Mouse (Mus musculus): ENCODE results near the gene Clns1a. TPM values are rescaled to one million over a fixed set of nuclear protein-coding genes. Genes with fewer than 3 reads are reported as not detected.

Clns1a gene
- total RNA-seq, 1 experiment, result 191 TPM

DNA sequence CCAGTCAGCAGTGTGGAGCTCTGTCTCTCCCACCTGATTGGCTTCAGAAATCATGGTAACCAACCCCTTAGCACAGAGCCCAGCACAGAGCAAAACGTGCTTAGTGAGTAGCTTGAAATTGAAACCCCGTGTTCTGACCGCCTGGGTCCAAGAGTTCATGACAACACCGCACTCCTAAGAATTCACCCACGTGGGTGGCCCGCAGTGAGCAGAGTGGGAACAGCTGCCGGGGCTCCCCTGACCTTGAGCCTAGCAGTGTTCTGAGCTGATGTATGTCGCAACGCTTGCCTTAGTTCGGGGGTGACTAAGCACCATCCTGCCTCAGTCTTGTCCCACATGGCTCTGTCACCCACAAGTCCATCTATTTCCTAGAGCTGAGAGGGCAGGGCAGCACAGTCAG, 44.5 kb downstream of the Clns1a start:
- H3K9me3 ChIP-seq (ENCODE audit: control insufficient read depth, insufficient read depth, low read depth, low read length), result no peaks in the 10 kb centered on the region
- H3K27ac ChIP-seq (ENCODE audit: insufficient read depth, low read depth, low read length, poor library complexity, severe bottlenecking), result no peak overlapping the region
- H3K36me3 ChIP-seq (ENCODE audit: control insufficient read depth, insufficient read depth, low read length, poor library complexity, severe bottlenecking), result no peaks in the 10 kb centered on the region
- in situ Hi-C loops (cut with MboI; ENCODE audit: low sequenced_read_pairs in 2 of 2, unreplicated experiment in 2 of 2), result loop anchor here in 1 of 2 experiments (10.0 kb wide), 1 partner anchor 374 kb away; the partner anchor contains the start of gene Myo7a
- no peak overlapping the region for H3K4me3 ChIP-seq (ENCODE audit: insufficient read depth in 1 of 2, low read depth in 1 of 2, low read length in 2 of 2, poor library complexity in 1 of 2, severe bottlenecking in 1 of 2)
- TF ChIP-seq CHD2 (IDR thresholded peaks at IDR 0.05; ENCODE audit: low read depth, low read length), result no peak
- TF ChIP-seq ZNF384 (IDR thresholded peaks at IDR 0.05; ENCODE audit: low read depth, low read length), result no peak
- no peak for TF ChIP-seq MAFK (IDR thresholded peaks at IDR 0.05; ENCODE audit: insufficient read depth, low read depth, low read length)
- no peak for TF ChIP-seq ZC3H11A (IDR thresholded peaks at IDR 0.05; ENCODE audit: borderline replicate concordance, low read depth, low read length)
- TF ChIP-seq HCFC1 (IDR thresholded peaks at IDR 0.05; ENCODE audit: borderline replicate concordance, insufficient read depth, low read length), result no peak
- no peak for DNase-seq (ENCODE audit: low read depth, low spot score)
- no peak overlapping the region for H3K9ac ChIP-seq (ENCODE audit: insufficient read depth, low read depth, low read length, poor library complexity, severe bottlenecking)
- H3K4me1 ChIP-seq (ENCODE audit: control insufficient read depth in 2 of 2, insufficient read depth in 2 of 2, low read length in 2 of 2, poor library complexity in 1 of 2), result peaks cover 11 to 12% of the 10 kb centered on the region in 2 experiments; a peak in 3 of 4 replicates

DNA sequence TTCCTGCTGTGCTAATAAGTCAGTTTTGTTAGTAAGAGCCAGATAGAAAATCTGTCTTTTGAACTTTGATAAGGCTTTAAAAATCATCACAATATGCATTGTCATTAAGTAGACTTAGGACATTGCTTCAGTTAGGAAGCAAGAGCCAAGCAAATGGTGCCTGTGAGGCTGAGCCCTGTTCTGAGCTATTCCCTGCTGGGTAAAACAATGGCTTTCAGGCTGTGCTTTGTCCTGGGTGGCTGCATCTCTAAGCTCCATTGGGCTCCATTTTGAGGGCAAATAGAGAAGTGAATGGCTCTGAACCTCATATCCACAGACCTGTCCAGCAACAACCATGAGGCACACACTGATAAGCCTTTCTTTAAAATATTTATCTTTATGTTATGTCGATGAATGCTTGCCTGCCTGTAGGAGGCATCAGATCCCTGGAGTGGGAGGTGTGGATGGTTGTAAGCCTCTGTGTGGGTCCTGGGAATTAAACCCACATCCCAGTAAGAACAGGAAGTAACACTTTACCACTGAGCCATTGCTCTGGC, 45.4 kb downstream of the Clns1a start:
- H3K9ac ChIP-seq (ENCODE audit: insufficient read depth, low read depth, low read length, poor library complexity, severe bottlenecking), result no peak overlapping the region
- peaks cover 11% of the 10 kb centered on the region in 2 experiments; a peak in 3 of 4 replicates for H3K4me1 ChIP-seq (ENCODE audit: control insufficient read depth in 2 of 2, insufficient read depth in 2 of 2, low read length in 2 of 2, poor library complexity in 1 of 2)
- H3K36me3 ChIP-seq (ENCODE audit: control insufficient read depth, insufficient read depth, low read length, poor library complexity, severe bottlenecking), result no peaks in the 10 kb centered on the region
- H3K4me3 ChIP-seq (ENCODE audit: insufficient read depth in 1 of 2, low read depth in 1 of 2, low read length in 2 of 2, poor library complexity in 1 of 2, severe bottlenecking in 1 of 2), result no peak overlapping the region
- no peak for TF ChIP-seq HCFC1 (IDR thresholded peaks at IDR 0.05; ENCODE audit: borderline replicate concordance, insufficient read depth, low read length)
- TF ChIP-seq ZNF384 (IDR thresholded peaks at IDR 0.05; ENCODE audit: low read depth, low read length), result no peak
- no peak for TF ChIP-seq MAFK (IDR thresholded peaks at IDR 0.05; ENCODE audit: insufficient read depth, low read depth, low read length)
- no peak for TF ChIP-seq ZC3H11A (IDR thresholded peaks at IDR 0.05; ENCODE audit: borderline replicate concordance, low read depth, low read length)
- no peak for TF ChIP-seq CHD2 (IDR thresholded peaks at IDR 0.05; ENCODE audit: low read depth, low read length)
- H3K9me3 ChIP-seq (ENCODE audit: control insufficient read depth, insufficient read depth, low read depth, low read length), result no peaks in the 10 kb centered on the region
- in situ Hi-C loops (cut with MboI; ENCODE audit: low sequenced_read_pairs in 2 of 2, unreplicated experiment in 2 of 2), result loop anchor here in 1 of 2 experiments (10.0 kb wide), 1 partner anchor 373 kb away; the partner anchor contains the start of gene Myo7a
- no peak for DNase-seq (ENCODE audit: low read depth, low spot score)
- H3K27ac ChIP-seq (ENCODE audit: insufficient read depth, low read depth, low read length, poor library complexity, severe bottlenecking), result no peak overlapping the region

DNA sequence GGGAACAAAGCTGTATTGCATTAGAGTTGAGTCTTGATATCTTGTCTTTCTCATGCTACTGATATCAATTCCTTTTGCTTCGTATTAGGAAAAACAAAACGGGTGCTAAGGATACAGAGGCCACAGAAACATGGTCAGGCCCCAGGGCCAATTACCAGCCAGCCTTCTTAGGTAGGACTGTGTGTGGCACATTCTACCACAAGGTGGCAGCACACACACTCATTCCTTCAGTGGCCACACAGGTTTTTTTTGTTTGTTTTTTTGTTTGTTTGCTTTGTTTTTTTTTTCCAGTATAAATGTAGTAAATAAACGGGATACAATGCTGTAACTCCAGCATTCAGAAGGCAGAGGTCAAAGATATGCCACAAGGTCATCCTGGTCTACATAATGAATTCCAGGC, 48.9 kb downstream of the Clns1a start:
- H3K9me3 ChIP-seq (ENCODE audit: control insufficient read depth, insufficient read depth, low read depth, low read length), result no peaks in the 10 kb centered on the region
- H3K36me3 ChIP-seq (ENCODE audit: control insufficient read depth, insufficient read depth, low read length, poor library complexity, severe bottlenecking), result no peaks in the 10 kb centered on the region
- peaks cover 9 to 11% of the 10 kb centered on the region in 2 experiments; a peak in 3 of 4 replicates for H3K4me1 ChIP-seq (ENCODE audit: control insufficient read depth in 2 of 2, insufficient read depth in 2 of 2, low read length in 2 of 2, poor library complexity in 1 of 2)
- no peak overlapping the region for H3K9ac ChIP-seq (ENCODE audit: insufficient read depth, low read depth, low read length, poor library complexity, severe bottlenecking)
- in situ Hi-C loops (cut with MboI; ENCODE audit: low sequenced_read_pairs in 2 of 2, unreplicated experiment in 2 of 2), result loop anchor here (5.0 to 10.0 kb wide), 2 partner anchors 237 to 370 kb away; partner anchors contain the start of gene Myo7a (in 1 of the 2)
- DNase-seq (ENCODE audit: low read depth, low spot score), result peak; percentile 66
- peak; percentile 88 for TF ChIP-seq ZNF384 (IDR thresholded peaks at IDR 0.05; ENCODE audit: low read depth, low read length)
- TF ChIP-seq MAFK (IDR thresholded peaks at IDR 0.05; ENCODE audit: insufficient read depth, low read depth, low read length), result no peak
- TF ChIP-seq ZC3H11A (IDR thresholded peaks at IDR 0.05; ENCODE audit: borderline replicate concordance, low read depth, low read length), result peak; percentile 85
- no peak overlapping the region for H3K27ac ChIP-seq (ENCODE audit: insufficient read depth, low read depth, low read length, poor library complexity, severe bottlenecking)
- no peak overlapping the region for H3K4me3 ChIP-seq (ENCODE audit: insufficient read depth in 1 of 2, low read depth in 1 of 2, low read length in 2 of 2, poor library complexity in 1 of 2, severe bottlenecking in 1 of 2)

DNA sequence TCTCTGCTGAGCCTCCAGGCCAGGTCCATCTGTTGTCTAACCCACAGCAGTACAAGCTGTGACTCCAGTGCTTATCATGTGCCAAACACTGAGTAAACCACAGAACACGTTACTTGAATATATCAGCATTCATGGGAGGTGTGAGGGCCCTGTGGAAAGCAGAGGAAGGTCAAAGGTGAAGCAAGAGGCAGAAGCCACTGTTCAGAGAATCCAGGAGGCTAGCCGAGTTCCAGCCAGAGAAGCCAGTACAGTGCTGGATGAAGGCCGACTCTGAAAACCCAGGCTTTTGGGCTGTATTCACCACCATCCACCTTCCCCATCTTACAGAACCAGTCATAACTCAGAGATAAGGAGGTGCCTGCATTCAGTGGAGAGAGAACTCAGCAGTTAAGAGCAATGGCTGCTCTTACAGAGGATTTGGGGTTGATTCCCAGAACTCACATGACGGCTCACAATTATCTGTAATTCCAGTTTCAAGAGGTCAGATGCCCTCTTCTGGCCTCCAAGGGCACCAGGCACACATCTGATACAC, 50.8 kb downstream of the Clns1a start:
- no peak for DNase-seq (ENCODE audit: low read depth, low spot score)
- no peaks in the 10 kb centered on the region for H3K9me3 ChIP-seq (ENCODE audit: control insufficient read depth, insufficient read depth, low read depth, low read length)

More for the DNA sequence above, 50.8 kb downstream of the Clns1a start:
- Histone ChIP-seq H3K4me1 (ENCODE audit: control insufficient read depth in 2 of 2, insufficient read depth in 2 of 2, low read length in 2 of 2, poor library complexity in 1 of 2) (peaks cover 2 to 7% of the 10 kb centered on the region in 2 experiments; a peak in 2 of 4 replicates), H3K36me3 (ENCODE audit: control insufficient read depth, insufficient read depth, low read length, poor library complexity, severe bottlenecking) (no peaks in the 10 kb centered on the region), H3K4me3 (ENCODE audit: insufficient read depth in 1 of 2, low read depth in 1 of 2, low read length in 2 of 2, poor library complexity in 1 of 2, severe bottlenecking in 1 of 2) (no peak overlapping the region), H3K27ac (ENCODE audit: insufficient read depth, low read depth, low read length, poor library complexity, severe bottlenecking) (no peak overlapping the region), H3K9ac (ENCODE audit: insufficient read depth, low read depth, low read length, poor library complexity, severe bottlenecking) (no peak overlapping the region)
- no peak for TF ChIP-seq CHD2 (IDR thresholded peaks at IDR 0.05; ENCODE audit: low read depth, low read length)
- no peak for TF ChIP-seq ZC3H11A (IDR thresholded peaks at IDR 0.05; ENCODE audit: borderline replicate concordance, low read depth, low read length)
- TF ChIP-seq ZNF384 (IDR thresholded peaks at IDR 0.05; ENCODE audit: low read depth, low read length), result no peak
- in situ Hi-C loops (cut with MboI; ENCODE audit: low sequenced_read_pairs in 2 of 2, unreplicated experiment in 2 of 2), result loop anchor here (5.0 to 10.0 kb wide), 2 partner anchors 235 to 368 kb away; partner anchors contain the start of gene Myo7a (in 1 of the 2)

Data from ES-E14 (cell line).